Mouse (Mus musculus) adrenal gland, adult (tissue): ENCODE data around the gene Orm3.
A peak's percentile ranks its signal among the peaks of the same experiment; 100 is the strongest.

Source experiments
- DNase-seq, 2 experiments: peaks; one replicate each; pipeline ENCODE4 v3.0.0; 2022 to 2023; ENCODE audit warnings: low spot score in 1 of 2; ENCODE audit not compliant: inconsistent age in 2 of 2

Gene Orm3

DNA sequence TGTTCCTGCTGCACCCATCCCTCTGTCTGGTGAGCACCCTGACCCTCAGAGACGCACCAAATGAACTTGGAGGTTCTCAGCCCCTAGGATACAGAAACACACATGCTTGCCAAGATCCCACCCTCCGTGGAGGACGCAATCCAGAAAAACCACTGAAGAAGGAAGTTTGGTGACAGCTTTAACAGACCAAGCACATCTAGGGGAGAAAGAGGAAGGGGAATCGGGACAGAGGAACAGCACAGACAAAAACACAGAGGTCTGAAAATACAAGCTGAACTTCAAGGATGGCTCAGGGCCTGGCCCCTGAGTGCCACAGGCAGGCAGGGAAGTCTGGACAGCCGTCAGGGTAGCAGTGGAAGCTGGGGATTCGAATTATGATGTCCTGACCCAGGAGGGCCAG, 45.7 kb downstream of the Orm3 start:
- peak in 1 of 2 experiments; percentile 50 for DNase-seq

DNA sequence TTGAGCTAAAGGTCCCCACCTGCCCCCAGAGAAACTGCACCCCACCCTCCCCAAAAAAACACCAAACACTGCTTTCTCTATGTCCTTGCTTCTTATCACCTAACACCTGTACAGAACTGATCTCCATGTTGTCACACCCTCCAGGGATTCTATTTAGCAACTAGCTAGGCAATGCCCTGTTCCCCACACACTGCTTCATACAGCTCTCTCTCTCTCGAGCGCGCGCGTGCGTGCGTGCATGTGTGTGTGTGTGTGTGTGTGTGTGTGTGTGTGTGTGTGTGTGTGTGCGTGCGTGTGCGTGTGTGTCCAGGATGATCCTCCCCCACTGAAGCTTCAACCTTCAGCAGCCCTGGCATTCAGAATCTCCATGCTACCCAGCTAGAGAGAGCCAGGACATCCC, 46.1 kb downstream of the Orm3 start:
- DNase-seq: no peak

DNA sequence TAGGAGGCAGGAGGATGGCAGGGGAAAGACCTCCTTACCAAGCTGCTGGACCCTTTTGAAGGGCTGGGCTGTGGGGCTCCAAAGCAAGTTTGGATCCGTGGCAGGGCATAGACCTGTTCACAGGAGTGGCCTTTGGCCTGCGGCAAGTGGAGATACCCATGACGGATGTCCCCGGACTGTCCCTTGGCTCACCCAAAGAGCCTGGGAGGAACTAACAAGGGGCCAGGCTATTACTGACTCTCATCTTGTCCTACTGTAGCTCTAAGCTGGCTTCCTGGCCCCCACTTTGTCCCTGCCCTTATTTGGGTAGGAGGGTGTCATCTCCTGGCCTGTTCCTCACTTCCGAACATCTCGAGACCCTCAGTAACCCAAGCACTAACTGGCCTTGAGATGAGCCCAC, 46.6 kb downstream of the Orm3 start:
- DNase-seq: no peak

DNA sequence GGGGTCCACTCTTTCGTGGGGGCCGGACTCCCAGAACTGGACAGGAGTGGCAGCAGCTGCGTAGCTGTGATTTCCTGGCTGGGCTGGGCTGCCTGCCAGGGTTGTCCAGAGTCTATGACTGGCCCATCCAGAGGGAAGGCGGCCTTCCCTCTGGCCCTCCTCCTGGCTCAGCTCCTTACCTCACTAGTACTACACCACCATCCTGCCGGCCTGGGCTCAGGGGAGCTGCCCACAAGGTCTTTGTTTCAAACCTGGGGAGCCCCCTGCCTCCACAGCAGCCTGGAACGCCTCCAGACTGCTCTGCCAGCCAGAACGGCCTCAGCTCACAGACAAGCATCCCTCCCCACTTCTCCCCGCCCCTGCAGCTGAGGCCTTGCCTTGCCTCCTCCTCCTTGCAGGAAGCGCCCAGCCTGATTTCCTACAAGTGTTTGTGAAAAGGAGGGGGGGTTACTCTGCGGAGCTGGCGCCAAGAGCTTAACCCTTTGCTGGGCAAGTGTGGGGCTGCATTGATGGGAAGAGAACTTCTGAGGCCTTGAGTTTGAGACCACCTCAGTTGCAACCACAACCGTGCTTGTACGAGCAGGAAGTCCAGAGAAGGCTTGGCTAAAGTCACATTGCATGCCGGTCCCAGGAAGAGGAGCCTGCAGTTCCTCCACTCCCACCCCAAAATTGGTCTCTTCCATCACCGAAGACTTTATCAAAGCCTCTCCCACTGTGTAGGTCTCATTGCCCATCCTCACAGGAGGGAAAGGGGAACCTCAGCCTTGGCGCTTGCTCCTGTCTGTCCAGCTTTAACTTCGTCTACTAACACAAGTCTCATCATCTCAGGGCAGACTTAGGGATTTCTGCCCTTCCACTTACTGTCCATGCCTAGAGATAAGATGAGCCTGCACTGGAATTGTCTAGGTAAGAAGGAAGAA, 47.3 kb downstream of the Orm3 start, which contains the start of gene Akna:
Gene Akna, minus strand, starts transcription at position 315 of the 920 bp plus-strand sequence.
- peak; percentile 93 to 96 for DNase-seq

DNA sequence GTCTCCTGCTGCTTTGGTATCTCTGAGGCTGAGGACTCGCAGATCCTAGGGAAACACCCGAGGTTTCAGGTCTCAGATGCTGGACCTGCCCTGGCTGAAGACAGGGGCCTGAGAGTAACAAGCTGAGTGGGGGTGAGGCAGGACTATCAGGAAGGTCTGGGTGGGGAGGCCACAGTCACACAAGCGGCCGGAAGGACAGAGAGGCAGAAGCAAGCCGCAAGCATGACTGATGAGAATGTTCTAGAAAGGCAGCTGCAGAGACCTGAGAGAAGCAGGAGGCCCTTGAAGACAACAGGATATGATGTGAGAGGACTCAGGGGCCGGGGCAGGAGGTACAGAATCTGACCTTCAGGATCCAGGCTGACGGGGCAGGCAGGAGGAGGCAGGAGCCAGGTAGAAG, 48.2 kb downstream of the Orm3 start:
- DNase-seq: peak in 1 of 2 experiments; percentile 50

DNA sequence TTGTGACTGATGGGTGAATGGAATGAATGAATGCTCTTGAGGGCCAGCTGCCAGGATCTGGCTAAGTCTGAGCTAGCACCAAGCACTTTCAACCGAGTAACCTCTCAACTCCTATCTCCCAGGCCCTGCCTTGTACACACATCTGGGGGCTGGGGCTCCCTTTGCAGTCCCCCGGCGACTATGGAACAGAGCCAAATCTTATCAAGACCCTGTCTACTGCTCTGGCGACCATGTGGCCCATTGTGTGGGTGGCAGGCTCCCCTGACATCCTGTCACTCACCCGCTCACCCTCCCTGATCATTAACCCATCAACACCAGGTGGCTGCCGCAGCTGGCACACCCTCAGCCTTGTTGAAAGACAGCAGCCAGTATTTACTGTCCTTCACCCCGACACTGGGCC, 49.1 kb downstream of the Orm3 start:
- DNase-seq: no peak

DNA sequence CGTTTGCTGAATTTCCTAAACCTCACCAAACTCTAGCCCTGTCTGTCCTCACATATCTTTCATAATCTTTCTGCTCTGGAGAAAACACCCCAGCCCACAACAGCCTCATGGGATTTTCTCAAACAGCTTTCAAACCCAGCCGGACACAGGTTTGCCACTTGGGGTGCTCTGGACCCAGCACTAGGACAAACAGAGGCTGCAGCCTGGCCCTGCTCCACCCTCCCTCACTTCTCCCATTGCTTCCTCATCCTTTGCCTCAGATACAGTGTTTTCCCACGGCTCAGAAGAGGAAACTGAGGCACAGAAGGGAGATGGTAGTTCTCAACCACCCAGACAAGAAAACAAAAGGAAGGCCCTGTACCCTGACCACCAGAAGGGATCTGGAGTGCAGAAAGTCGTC, 49.7 kb downstream of the Orm3 start:
- DNase-seq: no peak

DNA sequence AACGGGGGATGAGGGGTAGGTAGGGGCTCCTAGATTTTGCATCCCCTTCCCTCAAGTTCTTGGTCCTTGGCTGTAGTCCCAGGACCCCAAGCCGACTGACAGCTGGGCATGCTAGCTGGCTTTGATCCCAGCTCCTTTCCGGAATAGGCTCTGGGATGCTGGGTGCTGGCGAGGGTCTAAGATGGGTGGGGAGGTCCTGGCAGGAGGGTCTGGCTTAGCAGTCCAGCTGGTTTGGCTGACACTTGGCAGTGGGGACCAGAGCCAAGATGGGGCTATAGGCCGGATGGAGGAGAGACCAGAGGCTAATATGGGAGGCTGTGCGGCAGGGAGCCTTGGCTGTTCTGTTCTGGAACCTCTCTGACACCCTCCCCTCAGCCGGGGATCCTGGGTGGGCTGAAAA, 52.3 kb downstream of the Orm3 start:
- DNase-seq: no peak

DNA sequence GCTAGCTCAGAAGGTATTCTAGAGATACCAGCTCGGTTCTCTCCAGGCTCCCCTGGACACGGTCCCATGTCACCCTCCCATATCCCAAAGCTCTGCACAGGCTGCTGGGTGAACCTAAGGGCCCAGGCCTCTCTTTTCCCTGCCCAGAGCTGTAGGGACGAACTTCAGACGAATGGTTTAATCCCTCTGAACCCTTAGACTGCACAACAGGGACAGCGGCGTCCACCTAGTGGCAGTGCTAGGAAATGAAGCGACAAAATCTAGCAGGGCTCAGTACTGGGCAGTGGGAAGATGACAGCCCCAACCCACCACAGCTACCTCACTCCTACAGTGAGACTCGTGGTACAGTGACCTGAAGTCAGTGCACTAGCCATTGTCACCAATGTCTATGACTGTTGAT, 52.7 kb downstream of the Orm3 start:
- peak; percentile 63 to 83 for DNase-seq
